Mouse (Mus musculus) thymus, adult 2 months (tissue): Measurements from ENCODE around the gene Cep152. TPM values are rescaled to one million over a fixed set of nuclear protein-coding genes. Genes with fewer than 3 reads are reported as not detected.

ENCODE experiments used
- DNase-seq: peaks from one replicate; pipeline ENCODE4 v3.0.0; 2021
- H3K27ac ChIP-seq: fragments of 200-500 bp; 2 replicates; pipeline ENCODE4 v1.5.1; 2012; ENCODE audit warnings: low read length, control low read depth; ENCODE audit not compliant: control insufficient read depth, insufficient read depth
- H3K27me3 ChIP-seq: fragments of 200-500 bp; 2 replicates; pipeline ENCODE4 v1.6.1; 2012; ENCODE audit warnings: mild to moderate bottlenecking, low read length, moderate library complexity, mixed read lengths; ENCODE audit not compliant: control insufficient read depth, insufficient read depth
- H3K36me3 ChIP-seq: fragments of 200-500 bp; 2 replicates; pipeline ENCODE4 v1.6.1; 2012; ENCODE audit warnings: mild to moderate bottlenecking, low read length, moderate library complexity; ENCODE audit not compliant: control insufficient read depth, insufficient read depth
- H3K4me1 ChIP-seq: fragments of 200-500 bp; replicated peaks from 2 replicates; pipeline ENCODE4 v1.6.1; 2012; ENCODE audit warnings: low read length; ENCODE audit not compliant: control insufficient read depth, insufficient read depth
- H3K4me3 ChIP-seq: fragments of 200-500 bp; 2 replicates; pipeline ENCODE4 v1.5.1; 2012; ENCODE audit warnings: mild to moderate bottlenecking, low read length, control low read depth, moderate library complexity; ENCODE audit not compliant: control insufficient read depth, insufficient read depth
- CTCF ChIP-seq: fragments of 200-500 bp; IDR thresholded peaks from 2 replicates; pipeline ENCODE4 v1.5.1; 2012; ENCODE audit warnings: mild to moderate bottlenecking, control low read depth, low read length, moderate library complexity, borderline replicate concordance; ENCODE audit not compliant: control insufficient read depth, poor library complexity, insufficient read depth; ENCODE audit errors: extremely low read depth
- POLR2A ChIP-seq: fragments of 200-500 bp; IDR thresholded peaks from 2 replicates; pipeline ENCODE4 v1.6.1; 2012; ENCODE audit warnings: mild to moderate bottlenecking, low read length, control low read depth, moderate library complexity; ENCODE audit not compliant: control insufficient read depth, poor library complexity, insufficient read depth; ENCODE audit errors: extremely low read depth
- WGBS: fragments of 180-500 bp; shearing (Covaris S2); methylation state at CpG from one replicate; pipeline ENCODE4 v1.1.7; 2018; 5-methylcytosine and 5-hydroxymethylcytosine counted together
- polyA plus RNA-seq: library from polyadenylated mRNA; depleted of rRNA; stranded (reverse); fragments of >200 nt; gene quantifications from 2 replicates; pipeline ENCODE4 v1.2.3, GENCODE M21; 2012

Cep152 gene
- polyA plus RNA-seq, 1 experiment, result 4.7 TPM

- H3K36me3 ChIP-seq, result peaks cover 48% of the 10 kb centered on the region
- H3K27ac ChIP-seq, result no peak overlapping the region
- TF ChIP-seq POLR2A (no peak), CTCF (no peak)
- DNase-seq, result no peak
- H3K4me3 ChIP-seq, result no peak overlapping the region
- no peaks in the 10 kb centered on the region for H3K4me1 ChIP-seq
- no peaks in the 10 kb centered on the region for H3K27me3 ChIP-seq
- 99% methylated on average over 12 of the region's 12 CpGs for WGBS
Observed at GRCm38 (mm10) chr2:125594786-125595185, 30.1 kb downstream of the Cep152 start.

GRCm38 (mm10) chr2:125594072-125594471 lies 30.8 kb downstream of the Cep152 start:
- TF ChIP-seq POLR2A (no peak), CTCF (no peak)
- WGBS, result 79% methylated on average over 6 of the region's 6 CpGs
- peaks cover 50% of the 10 kb centered on the region for H3K36me3 ChIP-seq
- DNase-seq, result no peak
- H3K27me3 ChIP-seq, result no peaks in the 10 kb centered on the region
- H3K4me3 ChIP-seq, result no peak overlapping the region
- H3K4me1 ChIP-seq, result no peaks in the 10 kb centered on the region
- H3K27ac ChIP-seq, result no peak overlapping the region

- DNase-seq, result no peak
- Histone ChIP-seq H3K4me3 (no peak overlapping the region), H3K4me1 (no peaks in the 10 kb centered on the region), H3K27me3 (no peaks in the 10 kb centered on the region), H3K27ac (no peak overlapping the region), H3K36me3 (peaks cover 45% of the 10 kb centered on the region)
- TF ChIP-seq CTCF (no peak), POLR2A (no peak)
- 95% methylated on average over 4 of the region's 4 CpGs for WGBS
Observed at GRCm38 (mm10) chr2:125591895-125592294, 33.0 kb downstream of the Cep152 start.

DNA sequence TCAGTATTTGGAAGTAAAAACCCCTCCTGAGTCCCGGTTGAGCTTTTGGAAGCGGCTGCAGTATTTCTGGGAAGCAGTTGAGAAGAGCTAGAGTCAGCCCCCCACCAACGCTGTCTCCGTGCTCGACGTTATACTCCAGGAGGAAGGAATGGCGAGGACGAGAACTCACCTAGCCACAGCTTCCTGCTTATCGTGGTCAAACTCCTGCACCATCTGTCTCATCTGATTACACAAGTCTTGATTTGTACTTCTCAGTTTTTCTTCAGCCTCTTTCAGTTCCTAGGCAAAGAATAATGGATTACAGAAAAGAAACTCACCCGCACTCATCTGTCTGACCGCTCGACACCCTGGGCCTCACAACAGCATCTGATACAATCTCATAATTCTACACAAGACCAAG lies 35.6 kb downstream of the Cep152 start:
- 48% methylated on average over 12 of the region's 12 CpGs for WGBS
- no peak for DNase-seq
- H3K4me1 ChIP-seq, result no peaks in the 10 kb centered on the region
- no peak for TF ChIP-seq CTCF
- no peak for TF ChIP-seq POLR2A
- no peak overlapping the region for H3K4me3 ChIP-seq
- no peaks in the 10 kb centered on the region for H3K27me3 ChIP-seq
- H3K27ac ChIP-seq, result no peak overlapping the region
- peaks cover 59% of the 10 kb centered on the region for H3K36me3 ChIP-seq

DNA sequence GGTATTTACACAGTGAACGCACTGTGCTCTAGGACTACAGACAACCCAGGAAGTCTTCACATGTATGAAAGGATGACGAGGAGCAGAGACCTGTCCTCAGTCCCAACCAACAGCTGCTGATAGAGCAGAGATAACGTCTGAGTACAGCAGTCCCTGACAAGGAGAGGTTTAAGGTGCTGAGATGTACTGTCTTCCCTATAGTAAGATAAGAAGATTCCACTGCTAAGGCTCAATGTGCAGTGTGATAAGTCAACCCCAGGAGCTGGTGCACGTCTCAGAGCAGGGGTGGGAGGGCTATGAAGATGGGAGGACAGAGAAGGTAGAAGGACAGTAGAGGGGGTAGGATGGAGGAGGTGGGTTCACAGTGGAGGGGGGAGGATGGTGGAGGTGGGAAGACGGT lies 43.8 kb downstream of the Cep152 start:
- Histone ChIP-seq H3K27ac (no peak overlapping the region), H3K4me1 (no peaks in the 10 kb centered on the region), H3K27me3 (no peaks in the 10 kb centered on the region), H3K4me3 (no peak overlapping the region), H3K36me3 (peaks cover 75% of the 10 kb centered on the region)
- TF ChIP-seq CTCF (no peak), POLR2A (no peak)
- WGBS, result 90% methylated on average over 5 of the region's 5 CpGs
- no peak for DNase-seq

- H3K27me3 ChIP-seq, result no peaks in the 10 kb centered on the region
- TF ChIP-seq POLR2A (no peak), CTCF (no peak)
- no peak for DNase-seq
- H3K4me1 ChIP-seq, result no peaks in the 10 kb centered on the region
- H3K4me3 ChIP-seq, result no peak overlapping the region
- peaks cover 70% of the 10 kb centered on the region for H3K36me3 ChIP-seq
- no peak overlapping the region for H3K27ac ChIP-seq
- 94% methylated on average over 4 of the region's 4 CpGs for WGBS
Observed at GRCm38 (mm10) chr2:125577670-125578069, 47.2 kb downstream of the Cep152 start.

GRCm38 (mm10) chr2:125576498-125576897 lies 48.4 kb downstream of the Cep152 start:
- H3K4me3 ChIP-seq, result no peak overlapping the region
- DNase-seq, result no peak
- TF ChIP-seq CTCF (no peak), POLR2A (no peak)
- H3K36me3 ChIP-seq, result peaks cover 65% of the 10 kb centered on the region
- WGBS, result 91% methylated on average over 8 of the region's 8 CpGs
- H3K4me1 ChIP-seq, result no peaks in the 10 kb centered on the region
- H3K27ac ChIP-seq, result no peak overlapping the region
- no peaks in the 10 kb centered on the region for H3K27me3 ChIP-seq
